Mouse (Mus musculus) MEL (cell line): ENCODE measurements around the gene Agl.

Experiments used
- CTCF ChIP-seq, 3 experiments: IDR thresholded peaks in 2 of 3; conservative IDR thresholded peaks in 1 of 3; 2 replicates each; pipeline ENCODE4 v1.5.1; 2011 to 2012; ENCODE audit warnings: low read length in 3 of 3, low read depth in 2 of 3, mild to moderate bottlenecking in 2 of 3, improper control_type of control experiment in 1 of 3, inconsistent platforms in 1 of 3, mixed read lengths in 1 of 3, moderate library complexity in 1 of 3; ENCODE audit not compliant: control insufficient read depth in 1 of 3, insufficient read depth in 1 of 3, poor library complexity in 1 of 3, severe bottlenecking in 1 of 3
- E2F4 ChIP-seq: IDR thresholded peaks from 2 replicates; pipeline ENCODE4 v1.6.1; 2011; ENCODE audit warnings: low read depth, low read length, improper control_type of control experiment, borderline replicate concordance
- EP300 ChIP-seq, 2 experiments: IDR thresholded peaks; 2 replicates each; pipeline ENCODE4 v1.6.1; 2011; ENCODE audit warnings: improper control_type of control experiment in 2 of 2, low read length in 2 of 2, low read depth in 1 of 2, mild to moderate bottlenecking in 1 of 2
- ETS1 ChIP-seq: IDR thresholded peaks from 2 replicates; pipeline ENCODE4 v1.6.1; 2012; ENCODE audit warnings: low read depth, mild to moderate bottlenecking, inconsistent platforms, low read length, improper control_type of control experiment, moderate library complexity
- GATA1 ChIP-seq: IDR thresholded peaks from 2 replicates; pipeline ENCODE4 v1.6.1; 2011; ENCODE audit warnings: low read depth, low read length, improper control_type of control experiment
- JUND ChIP-seq: IDR thresholded peaks from 2 replicates; pipeline ENCODE4 v1.6.1; 2011; ENCODE audit warnings: low read depth, mild to moderate bottlenecking, improper control_type of control experiment, low read length
- MAZ ChIP-seq: IDR thresholded peaks from 2 replicates; pipeline ENCODE4 v1.6.1; 2012; ENCODE audit warnings: low read depth, mild to moderate bottlenecking, inconsistent platforms, low read length, improper control_type of control experiment
- MEF2A ChIP-seq: IDR thresholded peaks from 2 replicates; pipeline ENCODE4 v1.6.1; 2014; ENCODE audit warnings: low read depth, mild to moderate bottlenecking, inconsistent platforms, low read length, improper control_type of control experiment; ENCODE audit not compliant: poor library complexity, insufficient replicate concordance, severe bottlenecking; ENCODE audit errors: extremely low read depth
- POLR2AphosphoS2 ChIP-seq: IDR thresholded peaks from 2 replicates; pipeline ENCODE4 v1.6.1; 2011; ENCODE audit warnings: low read length, improper control_type of control experiment
- RCOR1 ChIP-seq: IDR thresholded peaks from 2 replicates; pipeline ENCODE4 v1.6.1; 2012; ENCODE audit warnings: low read depth, mild to moderate bottlenecking, inconsistent platforms, low read length, improper control_type of control experiment
- SIN3A ChIP-seq: IDR thresholded peaks from 2 replicates; pipeline ENCODE4 v1.6.1; 2012; ENCODE audit warnings: low read length, improper control_type of control experiment, inconsistent platforms
- USF1 ChIP-seq: IDR thresholded peaks from 2 replicates; pipeline ENCODE4 v1.6.1; 2014; ENCODE audit warnings: low read depth, mild to moderate bottlenecking, inconsistent platforms, low read length, improper control_type of control experiment, moderate library complexity
- ZC3H11A ChIP-seq: IDR thresholded peaks from 2 replicates; pipeline ENCODE4 v1.6.1; 2012; ENCODE audit warnings: low read depth, mild to moderate bottlenecking, inconsistent platforms, low read length, improper control_type of control experiment
- ZNF384 ChIP-seq: IDR thresholded peaks from 2 replicates; pipeline ENCODE4 v1.6.1; 2012; ENCODE audit warnings: low read depth, mild to moderate bottlenecking, inconsistent platforms, low read length, improper control_type of control experiment

- no peak for TF ChIP-seq USF1
- TF ChIP-seq CTCF (IDR thresholded peaks at IDR 0.05 in 2 of 3, conservative IDR thresholded peaks at IDR 0.05 in 1 of 3; ENCODE audit: control insufficient read depth in 1 of 3, insufficient read depth in 1 of 3, low read depth in 2 of 3, low read length in 3 of 3, poor library complexity in 1 of 3, severe bottlenecking in 1 of 3) = no peak
- no peak for TF ChIP-seq JUND
- no peak for TF ChIP-seq GATA1
- TF ChIP-seq ZC3H11A = no peak
- no peak for TF ChIP-seq MEF2A
- no peak for TF ChIP-seq E2F4
- no peak for TF ChIP-seq EP300 (IDR thresholded peaks at IDR 0.05; ENCODE audit: low read depth in 1 of 2, low read length in 2 of 2)
- TF ChIP-seq MAZ = no peak
- no peak for TF ChIP-seq ZNF384
- no peak for TF ChIP-seq POLR2AphosphoS2
- no peak for TF ChIP-seq ETS1
- no peak for TF ChIP-seq SIN3A
- no peak for TF ChIP-seq RCOR1
These were observed 41.0 kb upstream of the Agl start for GRCm38 (mm10) chr3:116848936-116849335.
